Mouse (Mus musculus) MEL (cell line): Measurements from ENCODE around the gene Opcml.

Experiments used
- CTCF ChIP-seq, 3 experiments: IDR thresholded peaks in 2 of 3; conservative IDR thresholded peaks in 1 of 3; 2 replicates each; pipeline ENCODE4 v1.5.1; 2011 to 2012; ENCODE audit warnings: low read length in 3 of 3, low read depth in 2 of 3, mild to moderate bottlenecking in 2 of 3, improper control_type of control experiment in 1 of 3, inconsistent platforms in 1 of 3, mixed read lengths in 1 of 3, moderate library complexity in 1 of 3; ENCODE audit not compliant: control insufficient read depth in 1 of 3, insufficient read depth in 1 of 3, poor library complexity in 1 of 3, severe bottlenecking in 1 of 3
- EP300 ChIP-seq, 2 experiments: IDR thresholded peaks; 2 replicates each; pipeline ENCODE4 v1.6.1; 2011; ENCODE audit warnings: improper control_type of control experiment in 2 of 2, low read length in 2 of 2, low read depth in 1 of 2, mild to moderate bottlenecking in 1 of 2
- MAFK ChIP-seq: IDR thresholded peaks from 2 replicates; pipeline ENCODE4 v1.6.1; 2011; ENCODE audit warnings: low read depth, mild to moderate bottlenecking, low read length, improper control_type of control experiment, borderline replicate concordance
- POLR2A ChIP-seq, 2 experiments: IDR thresholded peaks; 2 replicates each; pipeline ENCODE4 v1.6.1; 2011 to 2012; ENCODE audit warnings: low read length in 2 of 2, mild to moderate bottlenecking in 2 of 2, control low read depth in 1 of 2, improper control_type of control experiment in 1 of 2, low read depth in 1 of 2, moderate library complexity in 1 of 2; ENCODE audit not compliant: control insufficient read depth in 1 of 2, insufficient read depth in 1 of 2, poor library complexity in 1 of 2
- USF1 ChIP-seq: IDR thresholded peaks from 2 replicates; pipeline ENCODE4 v1.6.1; 2014; ENCODE audit warnings: low read depth, mild to moderate bottlenecking, inconsistent platforms, low read length, improper control_type of control experiment, moderate library complexity
- ZNF384 ChIP-seq: IDR thresholded peaks from 2 replicates; pipeline ENCODE4 v1.6.1; 2012; ENCODE audit warnings: low read depth, mild to moderate bottlenecking, inconsistent platforms, low read length, improper control_type of control experiment

DNA sequence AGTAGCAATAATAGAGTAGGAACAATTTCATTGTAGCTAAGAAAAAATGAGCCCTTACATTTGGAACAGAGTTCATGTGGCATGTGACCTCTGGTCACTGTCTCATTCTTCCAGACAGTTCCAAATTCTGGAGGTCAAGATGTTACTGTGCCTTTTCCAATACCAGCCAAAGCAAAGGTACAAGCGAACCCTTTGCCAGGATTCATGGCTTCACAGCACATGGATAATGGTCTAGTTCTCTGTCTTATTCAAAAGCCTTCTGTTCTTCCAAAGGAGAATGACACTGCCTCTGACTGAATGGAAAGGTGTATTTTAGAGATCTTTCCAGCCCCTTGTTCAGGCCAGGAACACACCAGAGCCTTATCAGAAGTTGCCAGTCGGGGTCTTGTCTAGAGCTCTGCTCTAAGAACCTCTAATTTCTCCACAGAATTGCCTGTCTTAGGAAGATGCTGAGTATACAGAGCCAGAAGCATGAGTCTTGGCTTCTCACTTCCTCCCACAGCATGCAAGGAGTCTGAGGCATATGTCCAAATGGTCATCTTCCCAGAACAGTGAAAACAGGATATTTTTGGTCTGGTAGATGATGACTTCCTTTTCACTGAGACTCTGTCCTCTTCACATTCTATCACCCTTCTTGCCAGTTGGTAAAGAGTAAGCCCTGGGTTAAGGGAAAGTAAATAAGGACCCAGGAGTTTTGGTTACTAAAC, 827.8 kb downstream of the Opcml start:
- TF ChIP-seq CTCF (IDR thresholded peaks at IDR 0.05 in 2 of 3, conservative IDR thresholded peaks at IDR 0.05 in 1 of 3; ENCODE audit: control insufficient read depth in 1 of 3, insufficient read depth in 1 of 3, low read depth in 2 of 3, low read length in 3 of 3, poor library complexity in 1 of 3, severe bottlenecking in 1 of 3) = no peak
- no peak for TF ChIP-seq USF1
- TF ChIP-seq MAFK = no peak
- no peak for TF ChIP-seq ZNF384
- no peak for TF ChIP-seq EP300 (IDR thresholded peaks at IDR 0.05; ENCODE audit: low read depth in 1 of 2, low read length in 2 of 2)
- no peak for TF ChIP-seq POLR2A (IDR thresholded peaks at IDR 0.05; ENCODE audit: control insufficient read depth in 1 of 2, insufficient read depth in 1 of 2, low read depth in 1 of 2, low read length in 2 of 2, poor library complexity in 1 of 2)
